Mouse (Mus musculus) gastrocnemius, postnatal 4 days (tissue): ENCODE data around the gene Plpp2. TPM values are rescaled to one million over a fixed set of nuclear protein-coding genes. Genes with fewer than 3 reads are reported as not detected.

Experiments used
- DNase-seq, 2 experiments: peaks; one replicate each; pipeline ENCODE4 v3.0.0; 2021 to 2022; ENCODE audit warnings: low spot score in 2 of 2, mixed read lengths in 2 of 2
- total RNA-seq, 2 experiments: library from RNA; stranded (reverse); gene quantifications; 2 replicates each; pipeline ENCODE4 v1.2.3; 2021

Plpp2 gene
- total RNA-seq, 2 experiments from 2014 or later, result 4.5 to 4.6 TPM

- DNase-seq, result no peak
These were observed 18.9 kb upstream of the Plpp2 start for GRCm38 (mm10) chr10:79552531-79552930.

GRCm38 (mm10) chr10:79550366-79550765, 16.8 kb upstream of the Plpp2 start:
- peak in 1 of 2 experiments; percentile 9 for DNase-seq

GRCm38 (mm10) chr10:79548971-79549723, 15.6 kb upstream of the Plpp2 start:
- DNase-seq, result peak in 1 of 2 experiments; percentile 20

- DNase-seq, result no peak
These were observed 14.9 kb upstream of the Plpp2 start for GRCm38 (mm10) chr10:79548546-79548945.

GRCm38 (mm10) chr10:79547148-79547675, 13.6 kb upstream of the Plpp2 start:
- DNase-seq, result peak in 1 of 2 experiments; percentile 7

GRCm38 (mm10) chr10:79546483-79546882, 12.9 kb upstream of the Plpp2 start:
- peak in 1 of 2 experiments; percentile 7 for DNase-seq

- DNase-seq, result peak in 1 of 2 experiments; percentile 12
These were observed 12.3 kb upstream of the Plpp2 start for GRCm38 (mm10) chr10:79545891-79546290.

GRCm38 (mm10) chr10:79544631-79545030, 11.0 kb upstream of the Plpp2 start:
- peak in 1 of 2 experiments; percentile 14 for DNase-seq

- DNase-seq, result peak in 1 of 2 experiments; percentile 5
These were observed 10.4 kb upstream of the Plpp2 start for GRCm38 (mm10) chr10:79543884-79544597.

GRCm38 (mm10) chr10:79542171-79542570, 8.6 kb upstream of the Plpp2 start:
- peak; percentile 8 to 15 for DNase-seq

GRCm38 (mm10) chr10:79541522-79541921, 7.9 kb upstream of the Plpp2 start:
- DNase-seq, result peak; percentile 12 to 15

- DNase-seq, result peak in 1 of 2 experiments; percentile 17
These were observed 7.2 kb upstream of the Plpp2 start for GRCm38 (mm10) chr10:79540746-79541145.

GRCm38 (mm10) chr10:79539701-79540495, 6.3 kb upstream of the Plpp2 start:
- DNase-seq, result peak; percentile 5 to 13

GRCm38 (mm10) chr10:79538873-79539272, 5.3 kb upstream of the Plpp2 start:
- peak in 1 of 2 experiments; percentile 6 for DNase-seq

- DNase-seq, result no peak
These were observed 4.7 kb upstream of the Plpp2 start for GRCm38 (mm10) chr10:79538323-79538722.

- DNase-seq, result peak in 1 of 2 experiments; percentile 4
These were observed 4.2 kb upstream of the Plpp2 start for GRCm38 (mm10) chr10:79537781-79538180.

- peak in 1 of 2 experiments; percentile 4 for DNase-seq
These were observed 3.7 kb upstream of the Plpp2 start for GRCm38 (mm10) chr10:79537271-79537670.

- no peak for DNase-seq
These were observed 3.0 kb upstream of the Plpp2 start for GRCm38 (mm10) chr10:79536461-79537080.

GRCm38 (mm10) chr10:79535431-79535830, 1.8 kb upstream of the Plpp2 start:
- DNase-seq, result peak in 1 of 2 experiments; percentile 4

GRCm38 (mm10) chr10:79534426-79534825, 830 bp upstream of the Plpp2 start:
- no peak for DNase-seq

- DNase-seq, result peak in 1 of 2 experiments; percentile 6
These were observed 918 bp downstream of the Plpp2 start for GRCm38 (mm10) chr10:79532678-79533077.
